Mouse (Mus musculus) megakaryocyte-erythroid progenitor cell, adult 5-6 weeks (primary cell): ENCODE measurements around the gene Drc7. TPM values are rescaled to one million over a fixed set of nuclear protein-coding genes. Genes with fewer than 3 reads are reported as not detected.

Source experiments
- ATAC-seq: replicated peaks from 2 replicates; pipeline ENCODE4 v1.8.0; 2016; ENCODE audit warnings: mild to moderate bottlenecking, inconsistent platforms; ENCODE audit not compliant: severe bottlenecking, poor library complexity, low FRiP score, low TSS enrichment
- total RNA-seq, 2 experiments: library from RNA; stranded (forward) in 1 of 2; stranded (reverse) in 1 of 2; fragments of 200-1000, 215-1000 nt in 1 of 2; fragments of >200 nt in 1 of 2; fragmentation: Nextera tagmentation in 1 of 2; gene quantifications; 2 replicates each; pipeline ENCODE4 v1.2.3; 2014 to 2017

Gene Drc7
- total RNA-seq, 2 experiments from 2014 or later, result 0.68 to 2.0 TPM

- ATAC-seq, result no peak
These were observed 57.7 kb downstream of the Drc7 start for GRCm38 (mm10) chr8:95112594-95112993.

DNA sequence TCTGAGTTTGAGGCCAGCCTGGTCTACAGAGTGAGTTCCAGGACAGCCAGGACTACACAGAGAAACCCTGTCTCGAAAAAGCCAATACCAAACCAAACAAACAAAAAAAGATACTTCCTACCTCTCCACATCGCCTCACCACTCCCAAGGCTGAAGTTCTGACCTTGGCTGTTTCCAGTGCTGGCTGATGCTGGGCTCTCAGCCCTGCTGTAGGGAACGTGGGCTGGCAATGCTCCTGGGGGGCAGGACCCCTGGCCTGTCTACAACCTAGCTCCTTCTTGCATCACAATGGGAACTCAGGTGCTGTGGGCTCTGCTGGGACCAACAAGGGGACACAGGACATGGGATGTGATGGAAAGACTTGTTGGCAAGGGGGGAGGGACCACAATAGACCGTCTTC is 58.2 kb downstream of the Drc7 start:
- no peak for ATAC-seq

GRCm38 (mm10) chr8:95113750-95114149 is 58.8 kb downstream of the Drc7 start:
- peak; percentile 78 for ATAC-seq

- no peak for ATAC-seq
These were observed 68.6 kb downstream of the Drc7 start for GRCm38 (mm10) chr8:95123455-95123854.

DNA sequence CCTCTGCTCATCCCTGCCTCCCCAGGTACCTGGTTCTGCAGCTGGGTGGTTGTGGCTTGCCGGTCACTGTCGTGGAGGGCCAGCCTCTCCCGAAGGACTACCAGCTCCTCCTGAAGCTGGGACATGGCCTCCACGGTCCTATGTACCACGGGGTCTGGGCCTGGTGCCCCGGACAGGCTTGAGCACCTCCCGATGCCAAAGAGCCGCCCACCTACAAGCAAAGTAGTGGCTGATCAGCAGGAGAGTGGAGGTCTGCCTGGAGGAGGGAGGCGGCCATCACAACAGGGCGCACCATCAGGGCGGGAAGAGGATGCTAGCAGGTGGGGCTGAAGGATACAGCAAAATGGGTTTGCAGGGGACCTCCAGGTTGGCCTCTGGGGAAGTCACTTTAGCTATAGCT is 71.6 kb downstream of the Drc7 start:
- ATAC-seq, result no peak

GRCm38 (mm10) chr8:95127658-95128057 is 72.8 kb downstream of the Drc7 start:
- no peak for ATAC-seq

Other genes starting within 250 kb of the Drc7 start
- 1.6 and 2.0 TPM in 2 replicates for gene Ccl17, start 244.7 kb upstream of the Drc7 start, total RNA-seq (2014; fragmentation: Nextera tagmentation)
- 5.6 and 6.0 TPM in 2 replicates for gene Ccl17, start 244.7 kb upstream of the Drc7 start, total RNA-seq (2017)
- gene Coq9, start 216.8 kb upstream of the Drc7 start, total RNA-seq (2014; fragmentation: Nextera tagmentation), result 64.1 and 92.7 TPM in 2 replicates
- gene Coq9, start 216.8 kb upstream of the Drc7 start, total RNA-seq (2017), result 46.0 and 49.4 TPM in 2 replicates
- 52.3 and 71.1 TPM in 2 replicates for gene Ciapin1, start 216.7 kb upstream of the Drc7 start, total RNA-seq (2014; fragmentation: Nextera tagmentation)
- 31.6 and 38.2 TPM in 2 replicates for gene Ciapin1, start 216.7 kb upstream of the Drc7 start, total RNA-seq (2017)
- gene Polr2c, start 197.7 kb upstream of the Drc7 start, total RNA-seq (2014; fragmentation: Nextera tagmentation), result 62.4 and 91.6 TPM in 2 replicates
- 49.2 and 93.1 TPM in 2 replicates for gene Polr2c, start 197.7 kb upstream of the Drc7 start, total RNA-seq (2017)
- 1.2 TPM in 1 of 2 replicates, not detected in the other for gene Dok4, start 178.8 kb upstream of the Drc7 start, total RNA-seq (2014; fragmentation: Nextera tagmentation)
- gene Dok4, start 178.8 kb upstream of the Drc7 start, total RNA-seq (2017), result 1.6 TPM in 1 of 2 replicates, not detected in the other
- not detected in 2 replicates for gene Ccdc102a, start 137.0 kb upstream of the Drc7 start, total RNA-seq (2014; fragmentation: Nextera tagmentation)
- 0.85 and 1.1 TPM in 2 replicates for gene Ccdc102a, start 137.0 kb upstream of the Drc7 start, total RNA-seq (2017)
- 0.69 and 1.4 TPM in 2 replicates for gene Adgrg5, start 131.4 kb upstream of the Drc7 start, total RNA-seq (2014; fragmentation: Nextera tagmentation)
- gene Adgrg5, start 131.4 kb upstream of the Drc7 start, total RNA-seq (2017), result 0.30 and 1.8 TPM in 2 replicates
- 150 and 156 TPM in 2 replicates for gene Adgrg1, start 80.4 kb upstream of the Drc7 start, total RNA-seq (2014; fragmentation: Nextera tagmentation)
- 85.4 and 123 TPM in 2 replicates for gene Adgrg1, start 80.4 kb upstream of the Drc7 start, total RNA-seq (2017)
- 30.9 and 44.1 TPM in 2 replicates for gene Adgrg3, start 37.4 kb upstream of the Drc7 start, total RNA-seq (2014; fragmentation: Nextera tagmentation)
- 20.4 and 46.4 TPM in 2 replicates for gene Adgrg3, start 37.4 kb upstream of the Drc7 start, total RNA-seq (2017)
- 7.7 and 18.8 TPM in 2 replicates for gene Katnb1, start 26.1 kb downstream of the Drc7 start, total RNA-seq (2014; fragmentation: Nextera tagmentation)
- gene Katnb1, start 26.1 kb downstream of the Drc7 start, total RNA-seq (2017), result 19.4 and 27.5 TPM in 2 replicates
- 0.99 TPM in 1 of 2 replicates, not detected in the other for gene Kifc3, start 147.7 kb downstream of the Drc7 start, total RNA-seq (2014; fragmentation: Nextera tagmentation)
- gene Kifc3, start 147.7 kb downstream of the Drc7 start, total RNA-seq (2017), result 0.61 and 1.4 TPM in 2 replicates